Mouse (Mus musculus) lung, adult 18-20 months (tissue): ENCODE data around the gene Susd1.

ENCODE experiments used
- DNase-seq, 2 experiments: peaks; one replicate each; pipeline ENCODE4 v3.0.0; 2022; ENCODE audit warnings: mixed read lengths in 2 of 2

Gene Susd1

DNA sequence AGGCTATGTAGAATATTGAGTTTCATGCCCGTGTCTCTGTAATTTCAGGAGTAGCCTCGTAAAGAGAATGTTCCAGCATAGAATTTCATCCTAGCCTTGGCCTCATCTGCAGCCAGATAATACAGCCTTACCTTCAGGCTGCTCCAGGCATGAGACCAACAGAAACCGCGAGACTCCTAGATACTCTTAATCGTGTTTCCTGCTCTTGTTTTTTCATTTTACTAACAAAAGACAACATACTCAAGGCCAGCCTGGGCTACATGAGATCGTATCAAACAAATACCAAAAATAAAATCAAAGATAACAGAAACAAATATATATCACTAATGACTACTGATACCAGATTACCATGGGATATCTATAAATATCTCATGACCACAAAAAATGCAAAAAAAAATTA lies 9.3 kb downstream of the Susd1 start:
- DNase-seq = no peak

DNA sequence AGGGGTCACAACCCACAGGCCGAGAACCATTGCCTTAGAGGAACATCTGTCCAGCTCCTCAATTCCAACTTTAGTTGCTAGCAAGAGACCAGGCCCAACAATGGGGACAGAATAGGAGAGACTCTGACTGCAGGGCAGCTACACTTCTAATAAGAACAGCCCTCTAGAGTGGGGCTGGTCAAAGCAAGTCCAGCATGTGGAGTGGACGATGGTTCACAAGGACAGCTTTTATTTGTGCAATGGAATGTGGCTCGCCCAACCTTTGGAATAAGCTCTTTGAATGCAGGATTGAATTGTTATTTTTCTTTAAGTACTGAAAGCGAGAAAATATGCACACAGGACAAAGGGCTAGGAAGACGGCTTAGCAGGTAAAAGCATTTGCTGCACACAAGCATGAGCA lies 12.0 kb downstream of the Susd1 start:
- DNase-seq = no peak

DNA sequence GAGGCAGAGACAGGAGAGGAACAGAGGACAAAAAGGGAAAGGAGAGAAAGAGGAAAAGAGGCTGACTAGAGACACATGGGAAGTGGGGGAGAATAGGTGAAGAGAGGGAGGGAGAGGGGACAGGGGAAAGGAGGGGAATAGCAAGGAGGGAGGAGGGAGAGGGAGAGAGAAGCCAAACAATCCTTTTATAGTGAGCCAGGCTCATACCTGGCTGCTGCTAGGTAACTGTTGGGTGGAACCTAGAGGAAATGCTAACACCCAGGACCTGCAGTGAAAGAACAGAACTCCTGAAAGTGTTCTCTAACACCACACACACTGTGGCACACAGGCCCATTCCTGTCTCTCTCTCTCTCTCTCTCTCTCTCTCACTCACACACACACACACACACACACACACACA lies 15.6 kb downstream of the Susd1 start:
- no peak for DNase-seq

DNA sequence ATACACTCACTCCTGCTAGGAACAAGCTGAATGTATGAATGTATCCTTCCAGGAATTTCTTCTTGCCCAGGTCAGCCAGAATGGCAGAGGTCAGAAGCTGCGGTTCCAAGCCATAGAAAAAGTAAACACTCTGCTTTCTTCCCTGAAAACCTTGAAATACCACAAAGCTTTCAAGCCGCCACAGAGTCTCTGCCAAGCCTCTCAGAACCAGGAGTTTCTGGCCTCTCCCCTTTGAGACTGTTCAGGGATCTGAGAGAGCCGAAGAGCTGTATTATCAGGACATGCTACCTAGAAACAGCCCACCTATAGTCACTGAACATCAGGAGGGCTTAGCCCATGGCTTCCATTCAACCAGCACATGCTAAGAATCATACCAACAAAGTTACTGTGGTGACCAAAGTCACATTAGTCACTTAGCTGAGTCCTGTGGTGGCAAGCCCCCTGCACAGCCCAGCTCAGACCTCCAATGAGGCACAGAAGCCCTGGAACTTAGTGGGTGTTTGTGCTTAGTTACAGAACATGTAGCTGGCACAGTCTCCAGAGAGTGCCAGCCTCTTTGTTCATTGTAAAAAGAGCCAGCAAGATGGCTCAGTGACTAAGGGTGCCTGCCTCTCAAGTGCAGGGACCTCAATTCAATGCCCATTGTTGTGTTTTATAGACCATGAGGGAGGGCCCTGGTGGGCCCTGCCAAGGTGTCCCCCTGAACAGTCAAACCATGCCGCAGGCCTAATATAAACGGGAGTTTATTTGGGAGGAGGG lies 16.2 kb downstream of the Susd1 start:
- peak; percentile 65 to 77 for DNase-seq

DNA sequence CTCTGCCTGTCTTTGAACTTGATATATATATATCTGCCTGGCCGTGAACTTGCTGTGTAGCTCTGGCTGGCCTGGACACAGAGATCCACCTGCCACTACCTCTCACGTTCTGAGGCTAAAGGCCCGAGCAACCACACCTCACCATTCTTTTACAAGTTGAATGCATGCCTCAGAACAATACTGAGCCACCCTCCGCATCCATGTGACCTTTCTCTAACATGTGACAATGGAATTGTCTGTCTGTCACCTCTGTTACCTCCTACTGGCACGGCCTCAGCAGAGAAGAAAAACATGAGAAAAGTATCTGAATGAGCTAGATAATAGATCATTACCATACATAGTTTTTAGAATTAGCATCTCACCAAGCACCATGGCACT lies 17.1 kb downstream of the Susd1 start:
- no peak for DNase-seq

DNA sequence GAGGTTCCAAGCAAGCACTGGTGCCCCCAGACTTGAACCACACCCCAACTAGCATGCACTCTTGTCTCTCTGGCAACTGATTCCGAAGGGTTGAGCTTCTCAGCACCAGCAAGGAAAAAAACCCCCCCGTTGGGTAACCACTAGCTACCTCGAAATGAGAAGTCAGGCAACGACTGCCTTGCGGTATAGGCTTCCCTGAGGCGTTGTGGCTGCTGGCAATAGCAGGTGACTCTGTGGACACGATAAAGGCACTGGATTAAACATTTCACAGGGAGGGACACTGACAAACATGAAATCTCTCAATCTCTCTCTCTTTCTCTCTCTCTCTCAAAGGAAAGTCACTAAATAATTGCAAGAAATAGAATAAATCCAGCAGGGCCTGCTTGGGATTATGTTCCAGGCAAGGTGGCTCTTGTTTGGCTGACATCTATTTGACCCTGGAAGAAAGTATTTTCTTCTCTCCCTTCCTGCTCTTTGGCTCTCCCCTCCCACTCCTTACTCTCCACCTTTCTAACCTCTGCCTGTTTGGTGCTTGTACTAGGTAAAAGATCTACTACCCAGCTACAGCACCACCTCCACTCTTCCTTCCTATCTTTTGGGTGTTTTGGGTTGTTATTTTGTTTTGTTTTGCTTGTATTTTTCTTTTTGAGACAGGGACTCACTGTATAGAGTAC lies 17.6 kb downstream of the Susd1 start:
- no peak for DNase-seq

DNA sequence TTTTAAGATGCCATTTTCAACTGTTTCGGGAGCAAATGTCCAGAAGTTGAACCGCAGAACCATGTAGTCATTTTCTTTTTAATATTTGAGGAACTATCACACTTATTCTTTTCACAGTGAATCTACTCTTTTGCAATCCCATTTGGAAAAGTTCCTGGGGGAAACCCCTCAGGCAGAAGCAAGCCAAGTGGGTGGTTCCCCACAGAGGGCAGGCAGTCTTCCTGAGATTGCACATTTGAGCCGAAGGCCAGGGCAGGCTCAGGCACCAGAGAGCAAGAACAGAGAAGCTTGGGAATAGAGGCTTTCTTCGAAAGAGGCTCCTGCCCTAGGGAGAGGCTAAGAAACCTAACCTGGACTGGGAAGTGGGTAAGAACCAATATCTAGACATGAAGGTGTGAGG lies 19.2 kb downstream of the Susd1 start:
- peak; percentile 37 to 47 for DNase-seq

DNA sequence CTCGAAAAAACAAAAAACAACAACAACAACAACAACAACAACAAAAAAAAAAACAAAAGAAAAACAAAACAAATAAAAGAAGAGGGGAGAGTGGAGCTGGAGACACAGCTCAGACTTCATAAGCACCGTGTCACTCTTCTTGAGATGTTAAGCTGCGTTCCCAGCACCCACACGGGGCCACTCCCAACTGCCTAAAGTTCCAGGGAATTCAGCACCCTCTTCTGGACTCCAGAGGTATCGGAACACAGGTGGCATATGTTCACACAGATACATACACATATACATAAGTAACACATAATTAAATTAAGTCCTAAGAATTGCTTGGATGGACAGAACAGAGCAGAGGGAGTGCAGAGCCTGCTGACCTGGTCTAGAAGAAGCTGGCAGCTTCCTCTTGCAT lies 25.0 kb downstream of the Susd1 start:
- DNase-seq = no peak

DNA sequence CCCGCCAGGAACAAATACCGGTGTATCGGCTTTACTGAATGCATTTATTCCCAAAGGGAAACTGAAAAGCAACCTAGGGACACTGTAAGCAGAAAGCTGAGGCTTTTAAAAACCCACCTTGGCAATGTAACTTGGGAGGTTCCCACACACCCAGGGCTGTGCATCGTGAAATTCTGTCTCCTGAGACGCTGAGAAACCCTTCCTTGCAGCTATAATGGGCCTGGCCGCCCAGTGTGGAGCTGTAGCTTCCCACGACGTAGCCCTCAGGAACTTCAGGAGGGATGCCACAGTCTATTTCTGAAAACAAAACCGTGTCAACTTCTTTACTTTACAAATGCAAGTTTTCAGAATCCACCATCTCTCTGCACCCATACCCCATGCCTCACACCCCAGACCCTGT lies 27.3 kb downstream of the Susd1 start:
- no peak for DNase-seq

DNA sequence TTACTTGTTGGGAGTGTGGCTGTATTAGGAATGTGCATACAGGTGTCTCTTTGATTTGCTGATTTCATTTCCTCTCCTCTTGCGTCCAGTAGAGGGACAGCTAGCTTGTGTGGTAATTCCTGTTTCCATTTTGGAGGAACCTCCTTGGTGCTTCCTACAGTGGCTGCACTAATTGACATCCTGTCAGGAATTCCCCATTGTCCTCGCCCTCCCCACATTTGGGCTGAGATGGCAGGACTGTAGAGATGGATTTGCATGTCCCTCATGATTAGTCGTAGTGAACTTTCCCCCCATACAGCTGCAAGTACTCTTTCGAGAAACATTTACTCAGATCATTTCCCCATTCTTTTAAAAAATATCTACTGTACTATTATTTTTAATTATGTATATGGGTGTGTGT lies 30.7 kb downstream of the Susd1 start:
- DNase-seq = no peak

DNA sequence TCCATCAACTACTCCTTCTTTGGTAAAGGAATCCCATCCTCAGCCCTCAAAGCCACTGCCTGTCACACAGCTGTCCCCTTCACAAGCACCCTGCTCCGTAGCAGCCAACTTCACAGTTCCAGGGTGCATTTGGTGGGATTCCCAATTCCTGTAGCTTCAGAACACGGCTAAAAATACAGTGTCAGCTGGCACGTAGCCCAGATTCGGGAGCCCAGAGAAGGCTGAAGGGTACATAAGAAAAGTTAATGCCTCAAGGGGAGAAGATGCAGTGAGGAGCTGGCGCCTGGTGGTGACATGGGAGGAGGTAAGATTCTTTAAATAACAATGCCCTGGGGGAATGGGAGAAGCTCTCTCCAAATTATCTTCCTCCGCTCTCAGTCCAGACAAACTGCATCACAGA lies 34.1 kb downstream of the Susd1 start:
- no peak for DNase-seq

DNA sequence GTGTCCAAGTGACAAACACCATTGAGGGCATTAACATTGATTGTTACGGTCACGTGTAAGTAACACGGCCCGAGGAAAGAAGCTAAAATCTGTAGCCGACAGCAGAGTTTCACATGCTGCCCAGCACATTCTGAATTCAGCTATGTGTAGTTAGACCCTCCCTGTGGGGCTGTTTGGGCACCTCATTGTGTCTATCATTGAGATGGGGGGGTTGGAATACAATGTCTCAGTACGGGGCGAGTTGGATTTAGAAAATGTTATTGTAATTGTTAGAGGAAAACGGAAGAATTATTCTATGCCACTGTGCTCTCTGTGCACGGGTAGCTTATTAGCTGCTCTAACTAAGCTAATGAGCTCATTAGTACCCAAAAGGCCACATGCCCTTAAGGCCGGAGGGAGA lies 37.5 kb downstream of the Susd1 start:
- no peak for DNase-seq

DNA sequence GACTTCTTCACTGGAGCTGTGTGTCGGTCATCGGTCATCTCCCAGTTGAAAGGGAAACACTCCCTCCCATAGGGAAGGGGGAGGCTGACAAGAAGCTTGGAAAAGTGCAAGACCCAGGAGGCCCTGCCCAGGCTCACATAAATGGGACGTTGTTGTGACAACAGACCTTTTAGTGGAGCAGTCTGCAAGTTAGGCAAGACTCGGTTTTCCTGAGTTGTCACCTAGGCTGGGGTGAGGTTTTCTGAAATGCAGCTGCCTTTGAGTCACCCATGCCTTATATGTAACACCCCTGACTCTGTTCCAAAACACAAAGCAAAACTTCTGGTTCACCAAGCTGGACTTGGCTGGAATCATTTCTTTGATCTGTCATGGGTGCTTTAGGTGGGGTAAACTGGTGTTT lies 39.1 kb downstream of the Susd1 start:
- DNase-seq = peak in 1 of 2 experiments; percentile 26

DNA sequence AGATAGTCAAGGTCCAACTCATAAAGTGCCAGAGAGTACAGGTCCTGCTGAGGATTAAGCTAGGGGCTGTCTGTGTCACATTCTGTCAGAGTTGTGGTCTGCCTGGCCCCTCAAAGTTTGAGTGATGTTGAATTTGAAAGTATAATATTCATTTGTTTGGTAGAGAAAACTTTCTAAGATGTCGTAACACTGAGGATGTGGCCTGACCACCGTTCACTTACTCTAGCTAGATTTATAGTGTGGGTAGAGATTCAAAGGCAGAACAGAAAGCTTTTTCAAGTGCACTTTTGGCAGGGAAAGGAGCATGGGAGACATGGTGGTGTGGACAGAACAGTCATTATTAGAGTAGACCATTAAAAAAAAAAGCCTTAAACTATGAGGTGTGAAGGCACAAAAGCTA lies 42.9 kb downstream of the Susd1 start:
- no peak for DNase-seq

DNA sequence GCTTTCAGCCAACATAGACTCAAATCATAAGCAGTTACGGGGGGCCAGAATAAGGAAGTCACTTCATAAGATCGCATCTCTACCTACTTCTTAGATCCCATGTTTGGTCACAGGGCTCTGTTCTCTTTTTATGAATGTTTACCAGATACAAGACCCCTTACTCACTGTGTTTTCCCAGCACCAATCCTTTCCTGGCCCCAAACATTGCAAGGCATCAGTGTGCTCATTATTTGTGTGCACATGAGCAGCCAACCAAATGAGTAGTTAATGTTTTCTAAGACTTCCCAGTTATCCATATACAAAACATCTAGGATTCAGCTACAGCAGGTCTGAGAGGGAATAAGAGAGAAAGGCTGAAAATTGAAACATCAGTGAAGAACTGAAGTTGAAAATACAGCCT lies 44.3 kb downstream of the Susd1 start:
- DNase-seq = no peak

DNA sequence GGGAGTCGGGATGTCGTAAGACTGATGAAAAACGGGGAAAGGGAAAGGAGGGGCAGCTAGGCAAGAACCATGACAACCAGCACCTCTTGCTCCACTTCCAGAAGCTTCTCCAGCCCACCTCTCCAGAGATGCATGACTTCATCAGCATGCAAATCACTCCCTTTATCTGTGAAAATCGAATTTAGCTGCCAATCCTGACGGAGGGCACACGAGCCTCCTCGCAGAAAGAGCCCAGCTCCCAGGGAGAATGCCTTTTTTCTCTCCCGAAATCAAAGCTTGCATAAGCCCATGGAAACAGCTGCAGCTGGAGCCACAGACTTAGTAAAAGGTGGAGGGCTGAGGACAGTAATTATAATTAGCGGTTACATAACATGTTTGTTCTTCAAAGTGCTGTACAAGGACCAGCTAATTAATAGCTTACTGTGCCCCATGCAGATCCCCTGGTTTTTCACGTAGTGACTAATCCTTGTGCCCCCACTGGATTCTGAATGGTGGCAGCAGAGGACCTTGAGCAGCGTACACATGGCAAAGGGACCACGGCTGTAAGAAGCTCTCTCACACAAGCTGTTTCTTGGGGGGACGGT lies 49.9 kb downstream of the Susd1 start:
- DNase-seq = no peak

DNA sequence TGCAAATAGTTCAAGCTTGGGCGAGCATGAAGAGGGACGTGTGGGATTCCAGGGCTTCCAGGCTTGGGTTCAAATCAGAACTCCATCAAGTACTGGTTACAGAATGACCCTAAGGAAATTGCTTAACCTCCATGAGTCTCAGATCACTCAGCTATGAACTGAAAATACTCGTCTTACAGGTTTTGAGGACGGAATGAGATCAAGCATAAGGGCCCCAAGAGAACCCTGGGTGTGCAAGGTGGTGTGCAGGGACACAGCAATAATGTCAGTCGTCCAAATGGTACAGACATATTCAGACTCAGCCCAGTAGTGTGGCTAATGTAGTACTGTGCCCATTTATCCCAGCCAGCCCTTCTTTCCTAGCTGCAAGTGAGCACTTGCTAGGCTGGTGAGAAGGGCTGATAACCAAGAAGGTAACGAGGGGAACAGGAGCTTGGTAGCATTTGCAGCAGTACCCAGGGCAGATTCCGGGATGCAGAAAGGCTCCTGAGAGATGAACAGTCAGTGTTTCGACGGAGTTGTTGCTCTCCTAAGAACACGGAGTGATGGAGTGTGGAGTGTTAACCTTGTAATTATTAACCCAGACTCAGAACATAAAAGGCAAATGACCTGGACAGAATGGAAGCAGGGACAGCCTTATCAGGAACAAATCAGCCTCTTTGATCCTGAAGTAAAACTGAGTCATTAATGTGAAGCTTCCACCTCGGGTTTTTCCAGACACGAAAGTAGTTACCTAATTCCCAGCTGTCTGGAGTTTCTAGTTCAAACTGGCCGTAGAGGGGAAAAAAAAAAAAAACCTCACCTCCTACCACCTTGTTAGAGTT lies 50.8 kb downstream of the Susd1 start:
- DNase-seq = no peak

DNA sequence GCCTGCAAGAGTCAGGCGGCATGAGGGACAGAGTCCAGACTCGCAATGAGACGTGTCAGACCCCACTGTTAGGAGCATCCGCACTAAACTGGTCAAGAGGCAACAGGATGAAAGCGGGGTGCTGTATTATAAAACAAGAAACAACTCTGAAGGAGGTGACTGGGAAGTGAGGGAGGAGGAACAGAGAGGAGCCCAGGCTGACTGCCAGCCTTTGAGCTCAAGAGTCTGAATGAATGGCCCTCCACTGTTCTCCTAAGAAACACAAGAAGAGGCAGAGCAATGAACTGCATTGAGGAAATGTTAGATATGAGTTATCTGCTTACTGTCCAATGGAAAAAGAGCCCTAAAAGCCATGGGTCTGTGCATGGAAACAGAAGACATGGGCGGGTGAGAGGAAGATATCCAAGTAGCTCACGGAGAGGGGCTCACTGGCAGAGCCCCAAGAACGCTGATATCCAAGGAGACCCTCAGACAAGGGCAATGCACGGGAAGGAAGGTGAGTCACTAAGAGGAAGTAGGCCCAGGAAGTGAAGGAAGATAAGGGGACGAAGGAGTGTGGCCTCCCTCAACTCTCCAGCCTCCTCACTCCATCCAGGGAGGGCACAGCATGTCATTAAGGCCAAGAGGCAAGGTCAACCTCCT lies 53.1 kb downstream of the Susd1 start:
- peak; percentile 50 for DNase-seq

DNA sequence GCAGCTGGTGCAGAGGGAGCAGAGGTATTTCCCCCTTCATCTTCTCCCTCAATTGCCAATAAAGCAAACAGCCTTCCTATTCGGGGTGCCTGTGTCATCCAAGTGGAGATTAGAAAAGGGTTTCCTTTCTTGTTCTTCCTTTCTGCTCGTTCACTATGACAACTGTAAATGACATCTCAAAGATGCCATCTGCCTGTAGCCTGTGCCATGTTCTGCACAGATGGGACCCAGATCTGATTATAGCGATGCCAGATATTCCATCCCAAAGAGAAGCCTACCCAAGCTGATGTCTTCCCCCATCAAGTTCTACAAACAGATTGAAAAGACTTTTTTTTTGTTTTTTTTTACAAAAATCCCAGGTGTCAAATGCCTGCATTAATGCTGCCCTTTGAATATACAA lies 54.6 kb downstream of the Susd1 start:
- DNase-seq = no peak

DNA sequence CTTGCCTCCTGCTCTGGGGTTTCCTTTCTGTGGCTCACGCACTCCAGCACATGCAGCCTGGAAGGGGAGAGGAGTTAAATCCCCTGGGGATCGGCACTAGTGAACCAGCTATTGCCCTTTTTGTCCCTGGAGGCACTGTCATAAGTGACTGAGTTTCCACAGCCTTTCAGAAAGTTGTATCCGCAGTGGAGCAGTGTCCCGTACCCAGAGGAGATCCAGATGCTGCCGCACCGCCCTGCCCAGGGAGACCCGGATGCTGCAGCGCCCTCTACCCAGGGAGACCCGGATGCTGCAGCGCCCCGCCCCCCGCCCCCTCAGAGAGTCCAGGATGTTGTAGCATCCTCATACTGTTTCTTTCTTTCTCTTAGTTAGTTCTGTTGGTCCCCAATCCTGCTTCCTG lies 56.3 kb downstream of the Susd1 start:
- no peak for DNase-seq

DNA sequence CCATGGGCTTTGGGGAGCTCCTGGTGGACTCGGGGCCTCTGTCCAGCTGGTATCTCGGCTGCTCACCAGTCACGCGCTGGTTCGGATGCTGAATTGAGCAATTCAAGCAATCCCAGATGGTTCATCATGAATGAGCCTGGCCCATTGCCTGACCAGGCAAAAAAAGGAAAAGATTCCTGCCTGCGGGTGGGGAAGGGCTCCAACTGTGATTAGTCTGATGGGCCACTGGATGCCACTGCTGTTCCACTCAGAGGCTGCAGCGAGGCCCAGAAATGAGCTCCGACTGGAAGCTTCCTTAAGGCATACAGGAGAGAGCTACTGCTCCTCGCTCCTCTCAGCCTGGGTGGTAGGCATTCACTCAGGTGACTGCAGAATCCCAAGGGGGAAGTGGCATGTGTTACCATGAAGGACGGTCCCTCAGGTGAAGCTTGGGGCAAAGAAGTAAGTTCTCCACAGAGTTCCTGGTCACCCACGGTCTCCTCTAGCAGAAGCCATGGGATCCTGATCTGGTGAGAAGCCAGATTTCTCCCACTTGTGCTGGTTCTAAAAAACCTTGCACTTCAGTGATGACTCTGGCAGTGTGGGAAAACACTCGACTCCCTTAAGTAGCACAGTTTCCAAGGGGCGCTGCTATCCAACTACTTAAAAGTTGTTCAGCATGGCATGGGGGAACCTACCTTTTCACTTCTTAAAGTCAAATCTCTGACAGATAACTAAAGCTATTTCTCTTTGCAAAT lies 57.3 kb downstream of the Susd1 start:
- DNase-seq = peak; percentile 66 to 78

DNA sequence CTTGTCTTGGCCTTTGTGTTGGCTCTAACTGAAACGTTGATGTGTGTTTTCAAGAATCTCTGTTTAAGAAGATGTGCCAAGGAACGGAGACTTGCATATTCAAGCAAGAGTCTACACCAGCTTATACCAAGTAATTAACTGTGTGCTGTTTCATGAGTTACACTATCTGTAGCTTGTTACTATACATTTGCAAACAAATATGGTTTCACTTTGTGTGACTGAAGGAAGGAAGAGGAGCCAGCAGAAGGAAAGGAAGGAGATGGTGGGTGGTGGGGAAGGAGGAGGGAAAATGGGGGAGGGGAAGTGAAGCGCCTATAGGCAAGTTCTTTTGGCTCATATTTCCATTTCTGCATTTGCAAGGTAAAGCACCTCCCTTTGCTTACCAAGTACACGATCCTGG lies 58.0 kb downstream of the Susd1 start:
- DNase-seq = no peak
